Mouse (Mus musculus) stomach, embryonic 14.5 days (tissue): Measurements from ENCODE around the gene Ddc. TPM values are rescaled to one million over a fixed set of nuclear protein-coding genes. Genes with fewer than 3 reads are reported as not detected.
A peak's percentile ranks its signal among the peaks of the same experiment; 100 is the strongest.

Source experiments
- ATAC-seq: fragments of 200-750 bp; cut with Nextera tagmentation; 2 replicates; pipeline ENCODE4 v1.8.0; 2017; ENCODE audit warnings: low read depth, moderate TSS enrichment; ENCODE audit not compliant: insufficient number of reproducible peaks, insufficient read depth, low FRiP score
- H3K27ac ChIP-seq: fragments of 300-500 bp; sonication (generic); 2 replicates; pipeline ENCODE4 v1.5.1; 2014; ENCODE audit warnings: mild to moderate bottlenecking, low read length, moderate library complexity, mixed read lengths
- H3K27me3 ChIP-seq: fragments of 300-500 bp; sonication (generic); 2 replicates; pipeline ENCODE4 v1.6.1; 2014; ENCODE audit warnings: low read length, control low read depth, mixed read lengths; ENCODE audit not compliant: control insufficient read depth, insufficient read depth
- H3K36me3 ChIP-seq: fragments of 300-500 bp; sonication (generic); 2 replicates; pipeline ENCODE4 v1.6.1; 2014; ENCODE audit warnings: mild to moderate bottlenecking, control low read depth, low read length, moderate library complexity, mixed read lengths; ENCODE audit not compliant: control insufficient read depth, insufficient read depth
- H3K4me1 ChIP-seq: fragments of 300-500 bp; sonication (generic); 2 replicates; pipeline ENCODE4 v1.6.1; 2014; ENCODE audit warnings: low read length, control low read depth, mixed read lengths; ENCODE audit not compliant: control insufficient read depth, insufficient read depth
- H3K4me2 ChIP-seq: fragments of 300-500 bp; sonication (generic); replicated peaks from 2 replicates; pipeline ENCODE4 v1.6.1; 2014; ENCODE audit warnings: low read depth, low read length, control low read depth
- H3K4me3 ChIP-seq: fragments of 300-500 bp; sonication (generic); 2 replicates; pipeline ENCODE4 v1.5.1; 2014; ENCODE audit warnings: low read depth, low read length, control low read depth
- H3K9ac ChIP-seq: fragments of 300-500 bp; sonication (generic); replicated peaks from 2 replicates; pipeline ENCODE4 v1.6.1; 2014; ENCODE audit warnings: low read depth, mild to moderate bottlenecking, control low read depth, low read length, moderate library complexity, mixed read lengths
- H3K9me3 ChIP-seq: fragments of 300-500 bp; sonication (generic); 2 replicates; pipeline ENCODE4 v1.6.1; 2016; ENCODE audit warnings: low read depth, low read length, control low read depth; ENCODE audit not compliant: control insufficient read depth
- WGBS: fragments of 180-500 bp; shearing (Covaris S2); extraction: QIAGEN DNeasy Blood & Tissue Kit; methylation state at CpG from one replicate; pipeline ENCODE4 v1.1.7; 2014; 5-methylcytosine and 5-hydroxymethylcytosine counted together
- polyA plus RNA-seq: library from polyadenylated mRNA; unstranded; fragments of >200 nt; fragmentation: Nextera tagmentation; extraction: Ambion mirVana; gene quantifications from 2 replicates; pipeline ENCODE4 v1.2.1, GENCODE M21; 2014

The Ddc gene
- polyA plus RNA-seq, 1 experiment from 2014 or later = 36.7 TPM

DNA sequence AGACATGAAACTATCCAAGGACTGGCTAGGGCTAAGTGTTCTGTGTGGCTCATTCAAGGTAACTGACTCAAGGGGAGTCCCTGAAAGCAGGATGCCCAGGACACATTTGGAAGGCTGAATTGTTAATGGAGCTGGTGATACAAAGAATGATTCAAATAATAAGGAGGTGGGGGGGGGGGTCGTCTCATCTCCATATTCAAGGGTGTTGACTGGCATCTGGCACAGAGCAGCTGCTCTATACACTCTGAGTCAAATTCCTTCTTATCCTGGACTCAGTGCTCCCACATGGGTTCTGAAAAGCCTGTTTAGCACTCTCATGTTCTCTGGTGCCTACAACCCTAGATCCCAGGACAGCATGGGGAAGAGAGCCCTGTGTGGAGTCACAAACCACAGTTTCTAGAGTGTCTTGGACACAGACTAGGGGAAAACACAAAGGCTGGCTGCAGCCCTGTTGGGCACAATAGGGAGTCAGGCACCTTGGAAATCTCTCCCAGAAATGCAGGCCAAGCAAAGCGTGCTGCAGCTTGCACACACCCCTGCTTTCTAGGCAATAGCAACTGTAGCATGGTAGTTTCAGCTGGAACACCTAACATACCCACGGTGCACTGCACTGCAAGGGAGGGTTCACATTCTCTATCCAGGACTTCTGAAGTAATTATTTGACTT is 72.8 kb downstream of the Ddc start:
- peak overlapping the region; percentile 81; the same call in 1 of the 2 replicates for H3K27ac ChIP-seq
- H3K4me2 ChIP-seq = no peak overlapping the region
- H3K36me3 ChIP-seq = no peaks in the 10 kb centered on the region
- peaks cover 48% of the 10 kb centered on the region for H3K4me1 ChIP-seq
- no peak overlapping the region for H3K9ac ChIP-seq
- no peak for ATAC-seq
- H3K4me3 ChIP-seq = no peak overlapping the region
- no peaks in the 10 kb centered on the region for H3K27me3 ChIP-seq
- H3K9me3 ChIP-seq = no peaks in the 10 kb centered on the region
- 61% methylated on average over 3 of the region's 3 CpGs for WGBS

DNA sequence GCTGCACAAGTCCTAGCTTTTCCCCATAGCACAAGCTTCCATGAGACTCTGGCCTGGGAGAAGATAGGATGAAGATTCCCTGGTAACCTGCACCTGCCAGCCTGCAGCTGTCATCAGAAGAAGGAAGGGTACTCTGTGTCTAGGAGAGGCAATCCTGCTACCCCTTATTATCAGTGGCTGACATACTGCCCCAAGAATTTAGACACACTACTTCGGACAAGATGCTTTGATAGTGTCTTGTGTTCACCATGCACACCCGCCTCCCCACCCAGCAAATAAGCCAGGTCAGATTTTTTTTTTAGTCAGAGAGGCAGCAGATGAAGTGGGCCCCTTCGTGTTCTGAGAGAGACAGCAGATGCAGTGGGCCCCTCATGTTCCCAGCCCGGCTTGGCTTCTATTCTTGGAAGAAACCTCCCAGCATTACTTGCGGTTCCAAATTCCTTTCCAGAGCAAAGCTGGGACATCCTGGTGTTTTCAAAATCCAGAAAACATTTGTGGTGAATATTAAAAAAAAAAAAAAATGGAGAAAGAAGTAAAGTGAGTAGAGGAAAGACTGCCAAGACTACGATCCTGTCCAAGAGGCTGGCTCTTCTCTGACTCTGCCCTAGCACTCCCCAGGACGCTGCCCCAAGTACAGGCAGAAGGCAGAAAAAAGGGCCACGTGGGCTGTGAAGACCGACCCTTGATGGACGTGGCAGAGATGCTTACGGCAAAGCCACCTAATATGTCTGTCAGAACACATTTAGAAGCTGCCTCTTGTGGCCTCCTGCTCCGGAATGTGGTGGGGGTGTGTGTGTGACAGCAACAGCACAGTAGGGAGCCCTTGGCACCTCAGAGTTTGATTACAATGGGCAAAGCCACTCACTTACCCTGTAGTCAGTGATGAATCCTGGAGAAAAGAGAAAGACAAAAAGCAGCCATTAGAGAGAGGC is 73.7 kb downstream of the Ddc start:
- no peak overlapping the region for H3K4me3 ChIP-seq
- H3K4me2 ChIP-seq = no peak overlapping the region
- H3K36me3 ChIP-seq = no peaks in the 10 kb centered on the region
- no peak for ATAC-seq
- peak overlapping the region; percentile 81 for H3K27ac ChIP-seq
- H3K9ac ChIP-seq = no peak overlapping the region
- H3K9me3 ChIP-seq = no peaks in the 10 kb centered on the region
- H3K27me3 ChIP-seq = no peaks in the 10 kb centered on the region
- 30% methylated on average over 12 of the region's 12 CpGs for WGBS
- peaks cover 40% of the 10 kb centered on the region for H3K4me1 ChIP-seq

DNA sequence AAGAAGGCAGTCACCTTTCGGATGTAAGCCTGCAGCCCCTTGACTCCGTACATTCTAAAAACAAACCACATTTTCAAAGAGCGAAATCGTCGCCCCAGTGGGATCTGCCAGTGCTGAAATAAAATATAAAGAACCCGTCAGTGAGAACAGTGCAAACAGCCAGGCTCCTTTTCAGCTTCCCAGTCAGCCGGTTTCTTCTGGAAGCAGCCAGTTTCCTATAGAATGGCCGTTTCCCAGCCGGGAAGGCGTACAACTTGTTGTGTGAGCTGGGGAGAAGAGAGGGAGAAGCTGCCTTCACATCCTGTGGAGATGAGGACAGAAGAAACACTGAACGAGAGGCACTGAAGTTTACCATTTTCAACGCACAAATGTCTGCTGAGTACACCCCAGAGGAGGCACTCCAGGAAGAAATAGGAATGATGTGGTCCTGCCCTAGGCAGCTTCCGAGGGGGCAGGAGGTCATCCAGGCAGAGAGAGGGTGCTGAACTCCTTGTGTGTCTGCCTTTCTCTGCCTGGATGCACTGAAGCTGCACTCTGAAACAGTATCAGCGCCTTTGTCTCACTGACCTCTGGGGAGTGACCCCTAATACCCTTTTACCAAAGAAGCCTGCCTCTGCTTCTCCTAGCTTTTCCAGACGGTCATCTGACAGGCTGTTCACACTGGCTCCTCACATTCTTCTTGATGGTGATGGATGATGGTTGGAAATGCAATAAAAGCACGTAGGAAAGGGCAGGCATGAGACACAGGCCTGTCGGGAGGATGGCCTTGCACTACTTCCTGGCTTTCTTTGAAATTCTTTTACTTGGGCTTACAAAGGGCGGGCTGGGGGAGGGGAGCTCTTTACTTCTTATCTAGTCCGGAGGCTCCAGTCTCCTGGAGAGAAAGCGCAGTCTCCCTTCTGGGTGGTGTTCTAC is 75.5 kb downstream of the Ddc start:
- Histone ChIP-seq H3K4me2 (no peak overlapping the region), H3K27me3 (no peaks in the 10 kb centered on the region), H3K27ac (peak overlapping the region; percentile 84), H3K9ac (no peak overlapping the region), H3K4me1 (peaks cover 27% of the 10 kb centered on the region), H3K4me3 (no peak overlapping the region), H3K36me3 (no peaks in the 10 kb centered on the region), H3K9me3 (no peaks in the 10 kb centered on the region)
- 11% methylated on average over 20 of the region's 20 CpGs for WGBS
- ATAC-seq = peak; percentile 23; the same call in 1 of the 2 replicates

DNA sequence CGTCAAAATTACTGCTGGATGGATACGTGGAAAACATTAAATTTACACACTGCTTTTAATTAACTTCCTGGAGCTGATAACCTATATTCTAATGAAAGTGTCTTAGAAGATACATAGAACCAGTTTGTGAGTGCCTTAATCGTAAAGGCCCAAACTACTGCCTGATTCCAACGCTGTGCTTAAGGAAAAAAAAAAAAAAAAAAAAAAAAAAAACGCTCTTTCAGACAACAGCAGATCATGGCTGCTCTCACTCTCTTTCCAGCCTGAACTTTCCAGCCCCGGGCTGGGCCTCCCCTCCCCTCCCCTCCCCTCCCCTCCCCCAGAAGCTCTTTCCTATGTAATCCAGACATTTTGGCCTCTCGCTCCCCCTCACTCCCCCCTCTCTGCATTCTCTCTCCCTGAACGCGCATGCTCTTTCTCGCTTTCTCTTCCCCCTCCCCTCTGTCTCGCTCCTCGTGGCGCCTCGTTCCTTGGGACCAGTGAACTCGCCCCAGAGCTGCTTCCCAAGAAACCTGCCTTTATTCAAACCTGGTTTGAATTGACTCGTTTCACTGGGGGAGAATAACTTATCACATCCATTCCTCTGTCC is 76.5 kb downstream of the Ddc start:
- Histone ChIP-seq H3K4me2 (no peak overlapping the region), H3K36me3 (no peaks in the 10 kb centered on the region), H3K9ac (no peak overlapping the region), H3K9me3 (no peaks in the 10 kb centered on the region), H3K4me1 (peaks cover 27% of the 10 kb centered on the region), H3K4me3 (no peak overlapping the region), H3K27ac (peak overlapping the region; percentile 84), H3K27me3 (no peaks in the 10 kb centered on the region)
- WGBS = 6% methylated on average over 16 of the region's 16 CpGs
- peak; percentile 75 for ATAC-seq

DNA sequence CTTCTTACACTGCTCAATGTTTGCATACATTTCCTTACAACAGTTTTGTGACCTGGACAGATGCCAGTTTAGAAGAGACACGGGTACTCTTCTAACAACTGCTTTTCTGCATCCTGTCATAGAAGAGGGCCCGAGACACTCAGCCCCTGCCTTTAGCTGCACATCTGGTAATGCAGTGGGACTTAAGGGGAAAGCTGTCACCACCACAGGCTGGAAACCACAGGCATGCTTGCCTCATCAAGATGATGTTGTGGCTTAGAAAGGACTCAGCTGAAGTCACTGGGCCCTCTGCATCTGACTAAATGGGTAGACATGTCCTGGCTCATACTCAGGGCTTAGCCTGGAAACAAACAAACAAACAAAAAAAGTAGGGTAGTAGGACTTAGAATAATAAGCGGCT is 77.2 kb downstream of the Ddc start:
- ATAC-seq = no peak
- H3K27me3 ChIP-seq = no peaks in the 10 kb centered on the region
- no peaks in the 10 kb centered on the region for H3K9me3 ChIP-seq
- 49% methylated on average over 3 of the region's 3 CpGs for WGBS
- no peaks in the 10 kb centered on the region for H3K36me3 ChIP-seq
- no peak overlapping the region for H3K4me2 ChIP-seq
- H3K4me3 ChIP-seq = no peak overlapping the region
- H3K4me1 ChIP-seq = peaks cover 27% of the 10 kb centered on the region
- H3K9ac ChIP-seq = no peak overlapping the region
- H3K27ac ChIP-seq = peak overlapping the region; percentile 84

DNA sequence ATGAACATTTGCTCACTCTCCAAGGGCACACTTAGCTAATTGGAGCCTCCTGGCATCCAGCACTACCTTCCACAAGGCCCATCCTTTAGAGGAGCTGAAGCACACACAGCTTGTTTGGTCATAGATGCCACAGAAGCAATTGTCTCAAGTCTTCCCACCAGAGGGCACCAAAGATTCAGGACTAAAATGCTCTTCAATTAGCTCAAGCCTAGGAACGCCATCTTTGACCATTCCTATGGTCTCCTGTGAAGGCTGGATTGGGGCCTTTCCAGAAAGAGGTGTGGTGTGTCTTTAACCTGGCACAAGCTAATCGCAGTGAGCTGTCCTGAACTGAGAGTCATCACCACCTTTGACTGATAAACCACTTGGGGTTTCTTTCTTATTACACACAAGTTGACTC is 77.7 kb downstream of the Ddc start:
- Histone ChIP-seq H3K27me3 (no peaks in the 10 kb centered on the region), H3K9me3 (no peaks in the 10 kb centered on the region), H3K4me1 (peaks cover 27% of the 10 kb centered on the region), H3K4me2 (no peak overlapping the region), H3K27ac (peak overlapping the region; percentile 84; the same call in 1 of the 2 replicates), H3K36me3 (no peaks in the 10 kb centered on the region), H3K4me3 (no peak overlapping the region), H3K9ac (no peak overlapping the region)
- ATAC-seq = peak; percentile 47; the same call in 1 of the 2 replicates
- 0% methylated on average over 2 of the region's 2 CpGs for WGBS

DNA sequence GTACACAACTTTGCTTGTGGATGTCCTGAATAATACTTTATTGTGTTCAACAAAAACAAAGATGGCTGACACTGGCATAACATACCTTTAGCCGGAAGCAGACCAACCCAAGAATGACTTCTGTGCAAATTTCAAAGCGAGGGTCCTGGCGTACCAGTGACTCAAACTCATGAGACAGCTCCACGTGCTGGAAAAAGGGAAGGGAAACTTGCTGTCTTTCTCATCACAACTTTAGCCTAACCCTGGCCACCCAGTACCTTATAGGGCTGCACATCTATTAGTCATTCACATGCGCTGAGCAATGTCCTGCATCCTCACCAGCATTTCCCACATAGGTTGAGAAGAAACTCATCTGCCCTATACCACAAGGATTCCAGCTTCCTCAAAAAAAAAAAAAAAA is 78.7 kb downstream of the Ddc start:
- H3K27me3 ChIP-seq = no peaks in the 10 kb centered on the region
- WGBS = 94% methylated on average over 5 of the region's 5 CpGs
- no peak for ATAC-seq
- no peaks in the 10 kb centered on the region for H3K9me3 ChIP-seq
- H3K9ac ChIP-seq = no peak overlapping the region
- H3K4me3 ChIP-seq = no peak overlapping the region
- H3K4me1 ChIP-seq = peaks cover 22% of the 10 kb centered on the region
- H3K36me3 ChIP-seq = no peaks in the 10 kb centered on the region
- H3K27ac ChIP-seq = no peak overlapping the region
- H3K4me2 ChIP-seq = no peak overlapping the region

DNA sequence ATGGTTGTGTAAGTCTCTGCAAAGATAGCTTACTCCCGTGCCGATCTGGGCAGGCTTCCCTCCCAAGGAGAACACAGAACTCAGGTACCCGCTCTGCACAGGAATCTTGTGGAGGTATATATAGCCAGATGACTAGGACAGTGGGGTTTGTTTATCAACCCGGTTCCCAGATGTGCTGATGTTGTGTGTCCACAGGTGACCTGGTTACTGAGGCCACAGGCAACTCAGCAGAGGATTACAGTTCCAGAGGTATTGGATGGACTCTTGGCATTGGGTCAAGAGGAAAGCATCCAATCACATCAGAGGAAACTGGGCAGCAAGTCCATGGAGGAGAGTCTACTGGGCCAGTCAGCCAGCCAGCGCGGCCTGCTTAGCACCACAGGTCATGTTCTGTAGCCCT is 79.1 kb downstream of the Ddc start:
- Histone ChIP-seq H3K27ac (no peak overlapping the region), H3K36me3 (no peaks in the 10 kb centered on the region), H3K4me2 (no peak overlapping the region), H3K4me1 (peaks cover 18% of the 10 kb centered on the region), H3K27me3 (no peaks in the 10 kb centered on the region), H3K9ac (no peak overlapping the region), H3K9me3 (no peaks in the 10 kb centered on the region), H3K4me3 (no peak overlapping the region)
- no peak for ATAC-seq
- WGBS = 90% methylated on average over 6 of the region's 6 CpGs
